Mouse (Mus musculus): ENCODE results near the gene Gcm1. TPM values are rescaled to one million over a fixed set of nuclear protein-coding genes. Genes with fewer than 3 reads are reported as not detected.

Gcm1 gene
- polyA plus RNA-seq, 2 experiments = not detected

GRCm38 (mm10) chr9:78081835-78082234, 30.1 kb downstream of the Gcm1 start:
- Histone ChIP-seq H3K4me1 (replicated peaks; ENCODE audit: control insufficient read depth in 2 of 2, insufficient read depth in 2 of 2, low read length in 1 of 2) (no peaks in the 10 kb centered on the region), H3K4me2 (ENCODE audit: low read depth) (no peak overlapping the region), H3K27ac (no peak overlapping the region), H3K36me3 (replicated peaks; ENCODE audit: control insufficient read depth, insufficient read depth, low read depth) (peaks cover 50% of the 10 kb centered on the region), H3K9ac (replicated peaks) (no peak overlapping the region), H3K27me3 (ENCODE audit: control insufficient read depth, insufficient read depth, low read length) (no peaks in the 10 kb centered on the region), H3K9me3 (ENCODE audit: control insufficient read depth, low read length) (no peaks in the 10 kb centered on the region), H3K4me3 (ENCODE audit: insufficient read depth in 1 of 2, low read depth in 2 of 2, low read length in 2 of 2) (no peak overlapping the region)
- no peak for TF ChIP-seq CTCF (IDR thresholded peaks at IDR 0.05; ENCODE audit: low read depth)
- TF ChIP-seq EP300 (IDR thresholded peaks at IDR 0.05; ENCODE audit: low read depth) = no peak
- WGBS (ENCODE audit: insufficient replicate concordance) = 89% methylated on average over 7 of the region's 7 CpGs
- no peak for ATAC-seq (ENCODE audit: insufficient read depth)
- no peak for DNase-seq (ENCODE audit: low read depth in 3 of 3, low spot score in 3 of 3)

GRCm38 (mm10) chr9:78084341-78084740, 32.6 kb downstream of the Gcm1 start:
- peaks cover 70% of the 10 kb centered on the region for H3K36me3 ChIP-seq (replicated peaks; ENCODE audit: control insufficient read depth, insufficient read depth, low read depth)
- no peaks in the 10 kb centered on the region for H3K4me1 ChIP-seq (replicated peaks; ENCODE audit: control insufficient read depth in 2 of 2, insufficient read depth in 2 of 2, low read length in 1 of 2)
- H3K27me3 ChIP-seq (ENCODE audit: control insufficient read depth, insufficient read depth, low read length) = no peaks in the 10 kb centered on the region
- TF ChIP-seq CTCF (IDR thresholded peaks at IDR 0.05; ENCODE audit: low read depth) (no peak), EP300 (IDR thresholded peaks at IDR 0.05; ENCODE audit: low read depth) (no peak)
- H3K4me3 ChIP-seq (ENCODE audit: insufficient read depth in 1 of 2, low read depth in 2 of 2, low read length in 2 of 2) = no peak overlapping the region
- H3K27ac ChIP-seq = no peak overlapping the region
- no peak overlapping the region for H3K4me2 ChIP-seq (ENCODE audit: low read depth)
- H3K9me3 ChIP-seq (ENCODE audit: control insufficient read depth, low read length) = no peaks in the 10 kb centered on the region
- DNase-seq (ENCODE audit: low read depth in 3 of 3, low spot score in 3 of 3) (no peak), ATAC-seq (ENCODE audit: insufficient read depth) (no peak)
- H3K9ac ChIP-seq (replicated peaks) = no peak overlapping the region
- 82% methylated on average over 4 of the region's 4 CpGs for WGBS (ENCODE audit: insufficient replicate concordance)

- 74% methylated on average over 14 of the region's 14 CpGs for WGBS (ENCODE audit: insufficient replicate concordance)
Measured at GRCm38 (mm10) chr9:78085722-78086287, 34.1 kb downstream of the Gcm1 start.

GRCm38 (mm10) chr9:78087751-78088150, 36.0 kb downstream of the Gcm1 start:
- Histone ChIP-seq H3K36me3 (replicated peaks; ENCODE audit: control insufficient read depth, insufficient read depth, low read depth) (peaks cover 80% of the 10 kb centered on the region), H3K27ac (no peak overlapping the region), H3K4me3 (ENCODE audit: insufficient read depth in 1 of 2, low read depth in 2 of 2, low read length in 2 of 2) (no peak overlapping the region), H3K4me1 (replicated peaks; ENCODE audit: control insufficient read depth in 2 of 2, insufficient read depth in 2 of 2, low read length in 1 of 2) (no peaks in the 10 kb centered on the region), H3K27me3 (ENCODE audit: control insufficient read depth, insufficient read depth, low read length) (no peaks in the 10 kb centered on the region), H3K4me2 (ENCODE audit: low read depth) (no peak overlapping the region), H3K9me3 (ENCODE audit: control insufficient read depth, low read length) (no peaks in the 10 kb centered on the region), H3K9ac (replicated peaks) (no peak overlapping the region)
- 88% methylated on average over 9 of the region's 9 CpGs for WGBS (ENCODE audit: insufficient replicate concordance)
- no peak for DNase-seq (ENCODE audit: low read depth in 3 of 3, low spot score in 3 of 3)
- no peak for TF ChIP-seq CTCF (IDR thresholded peaks at IDR 0.05; ENCODE audit: low read depth)
- TF ChIP-seq EP300 (IDR thresholded peaks at IDR 0.05; ENCODE audit: low read depth) = no peak
- ATAC-seq (ENCODE audit: insufficient read depth) = no peak

More at GRCm38 (mm10) chr9:78085722-78086287, 34.1 kb downstream of the Gcm1 start:
- Histone ChIP-seq H3K36me3 (replicated peaks; ENCODE audit: control insufficient read depth, insufficient read depth, low read depth) (peaks cover 82% of the 10 kb centered on the region), H3K4me1 (replicated peaks; ENCODE audit: control insufficient read depth in 2 of 2, insufficient read depth in 2 of 2, low read length in 1 of 2) (no peaks in the 10 kb centered on the region), H3K9ac (replicated peaks) (no peak overlapping the region), H3K27ac (no peak overlapping the region), H3K4me3 (ENCODE audit: insufficient read depth in 1 of 2, low read depth in 2 of 2, low read length in 2 of 2) (no peak overlapping the region), H3K9me3 (ENCODE audit: control insufficient read depth, low read length) (no peaks in the 10 kb centered on the region), H3K4me2 (ENCODE audit: low read depth) (no peak overlapping the region), H3K27me3 (ENCODE audit: control insufficient read depth, insufficient read depth, low read length) (no peaks in the 10 kb centered on the region)
- no peak for ATAC-seq (ENCODE audit: insufficient read depth)
- no peak for DNase-seq (ENCODE audit: low read depth in 3 of 3, low spot score in 3 of 3)
- TF ChIP-seq EP300 (IDR thresholded peaks at IDR 0.05; ENCODE audit: low read depth) (no peak), CTCF (IDR thresholded peaks at IDR 0.05; ENCODE audit: low read depth) (no peak)

- no peak overlapping the region for H3K9ac ChIP-seq (replicated peaks)
- no peaks in the 10 kb centered on the region for H3K4me1 ChIP-seq (replicated peaks; ENCODE audit: control insufficient read depth in 2 of 2, insufficient read depth in 2 of 2, low read length in 1 of 2)
- ATAC-seq (ENCODE audit: insufficient read depth) (no peak), DNase-seq (ENCODE audit: low read depth in 3 of 3, low spot score in 3 of 3) (no peak)
- TF ChIP-seq CTCF (IDR thresholded peaks at IDR 0.05; ENCODE audit: low read depth) (no peak), EP300 (IDR thresholded peaks at IDR 0.05; ENCODE audit: low read depth) (no peak)
- 76% methylated on average over 4 of the region's 4 CpGs for WGBS (ENCODE audit: insufficient replicate concordance)
- H3K27ac ChIP-seq = no peak overlapping the region
- peaks cover 84% of the 10 kb centered on the region for H3K36me3 ChIP-seq (replicated peaks; ENCODE audit: control insufficient read depth, insufficient read depth, low read depth)
- H3K4me3 ChIP-seq (ENCODE audit: insufficient read depth in 1 of 2, low read depth in 2 of 2, low read length in 2 of 2) = no peak overlapping the region
- no peaks in the 10 kb centered on the region for H3K9me3 ChIP-seq (ENCODE audit: control insufficient read depth, low read length)
- no peak overlapping the region for H3K4me2 ChIP-seq (ENCODE audit: low read depth)
- no peaks in the 10 kb centered on the region for H3K27me3 ChIP-seq (ENCODE audit: control insufficient read depth, insufficient read depth, low read length)
Measured at GRCm38 (mm10) chr9:78088521-78088920, 36.8 kb downstream of the Gcm1 start.

Measured in liver, embryonic 14.5 days (tissue).